Mouse (Mus musculus) C2C12 (cell line): ENCODE results near the gene Cul5. TPM values are rescaled to one million over a fixed set of nuclear protein-coding genes. Genes with fewer than 3 reads are reported as not detected.

Experiments used
- H3K27me3 ChIP-seq: one replicate; pipeline ENCODE4 v1.6.1; 2011; ENCODE audit not compliant: control insufficient read depth, insufficient read depth, insufficient read length
- H3K36me3 ChIP-seq: one replicate; pipeline ENCODE4 v1.6.1; 2011; ENCODE audit not compliant: control insufficient read depth, insufficient read depth
- H3K4me3 ChIP-seq: one replicate; pipeline ENCODE4 v1.5.1; 2011; ENCODE audit warnings: mild to moderate bottlenecking, control low read depth; ENCODE audit not compliant: poor library complexity, insufficient read depth, severe bottlenecking
- H3K79me2 ChIP-seq: one replicate; pipeline ENCODE4 v1.6.1; 2011; ENCODE audit not compliant: control insufficient read depth, insufficient read depth
- H3K79me3 ChIP-seq: one replicate; pipeline ENCODE4 v1.6.1; 2011; ENCODE audit warnings: low read depth, control low read depth
- H3ac ChIP-seq: one replicate; pipeline ENCODE3; 2011; ENCODE audit warnings: low read depth; ENCODE audit not compliant: control insufficient read depth, insufficient read length
- CEBPB ChIP-seq: IDR thresholded peaks from one replicate; pipeline ENCODE4 v1.6.1; 2011; ENCODE audit warnings: low read depth, mild to moderate bottlenecking, control low read depth, moderate library complexity
- CTCF ChIP-seq: IDR thresholded peaks from one replicate; pipeline ENCODE4 v1.5.1; 2011; ENCODE audit not compliant: control insufficient read depth, insufficient read depth, insufficient read length
- FOSL1 ChIP-seq: IDR thresholded peaks from one replicate; pipeline ENCODE4 v1.8.0; 2011; ENCODE audit warnings: mild to moderate bottlenecking, low read length; ENCODE audit not compliant: poor library complexity, insufficient read depth, severe bottlenecking
- MAX ChIP-seq: IDR thresholded peaks from one replicate; pipeline ENCODE4 v1.6.1; 2011; ENCODE audit warnings: mild to moderate bottlenecking, control low read depth
- MYOD1 ChIP-seq: IDR thresholded peaks from one replicate; pipeline ENCODE4 v1.6.1; 2011; ENCODE audit warnings: low read depth; ENCODE audit not compliant: control insufficient read depth, insufficient read length
- MYOG ChIP-seq: IDR thresholded peaks from one replicate; pipeline ENCODE4 v1.6.1; 2011; ENCODE audit not compliant: control insufficient read depth, insufficient read length; ENCODE audit errors: extremely low read depth
- USF1 ChIP-seq: IDR thresholded peaks from one replicate; pipeline ENCODE4 v1.6.1; 2011; ENCODE audit warnings: low read depth, mild to moderate bottlenecking, control low read depth, moderate library complexity
- polyA plus RNA-seq: library from polyadenylated mRNA; unstranded; fragments of >200 nt; fragmentation: generic; extraction: Trizol; gene quantifications from one replicate; pipeline ENCODE4 v1.2.1, GENCODE M21; 2012; ENCODE audit warnings: missing spikeins

Cul5 gene
- polyA plus RNA-seq, 1 experiment: 7.2 TPM

GRCm38 (mm10) chr9:53667020-53667669 is 2.7 kb downstream of the Cul5 start:
- peaks cover 49% of the 10 kb centered on the region for H3K79me2 ChIP-seq
- peak overlapping the region; percentile 76 for H3K4me3 ChIP-seq
- peaks cover 4% of the 10 kb centered on the region for H3K36me3 ChIP-seq

GRCm38 (mm10) chr9:53666665-53667019 is 3.2 kb downstream of the Cul5 start:
- no peak for TF ChIP-seq MYOD1
- TF ChIP-seq MAX: no peak
- no peak for TF ChIP-seq USF1
- TF ChIP-seq FOSL1: no peak
- TF ChIP-seq MYOG: no peak
- no peak for TF ChIP-seq CTCF
- no peak for TF ChIP-seq CEBPB
- H3ac ChIP-seq: peak overlapping the region; percentile 100

More at GRCm38 (mm10) chr9:53667020-53667669, 2.7 kb downstream of the Cul5 start:
- peak overlapping the region; percentile 100 for H3ac ChIP-seq
- TF ChIP-seq CTCF (peak; percentile 98), CEBPB (no peak), USF1 (peak; percentile 92)
- H3K27me3 ChIP-seq: no peaks in the 10 kb centered on the region
- peaks cover 41% of the 10 kb centered on the region for H3K79me3 ChIP-seq

GRCm38 (mm10) chr9:53665428-53665827 is 4.4 kb downstream of the Cul5 start:
- Histone ChIP-seq H3K27me3 (no peaks in the 10 kb centered on the region), H3K4me3 (no peak overlapping the region), H3K79me2 (peaks cover 66% of the 10 kb centered on the region), H3K79me3 (peaks cover 53% of the 10 kb centered on the region), H3ac (no peak overlapping the region), H3K36me3 (peaks cover 4% of the 10 kb centered on the region)
- no peak for TF ChIP-seq USF1
- TF ChIP-seq FOSL1: no peak
- TF ChIP-seq MYOG: no peak
- TF ChIP-seq CEBPB: no peak

More at GRCm38 (mm10) chr9:53666665-53667019, 3.2 kb downstream of the Cul5 start:
- Histone ChIP-seq H3K27me3 (no peaks in the 10 kb centered on the region), H3K36me3 (peaks cover 4% of the 10 kb centered on the region), H3K79me3 (peaks cover 45% of the 10 kb centered on the region), H3K79me2 (peaks cover 54% of the 10 kb centered on the region), H3K4me3 (peak overlapping the region; percentile 76)

GRCm38 (mm10) chr9:53664819-53665218 is 5.0 kb downstream of the Cul5 start:
- Histone ChIP-seq H3K36me3 (peaks cover 4% of the 10 kb centered on the region), H3K79me2 (peaks cover 72% of the 10 kb centered on the region), H3K27me3 (no peaks in the 10 kb centered on the region), H3ac (no peak overlapping the region), H3K4me3 (no peak overlapping the region), H3K79me3 (peaks cover 58% of the 10 kb centered on the region)
- TF ChIP-seq FOSL1 (no peak), MYOG (no peak), CTCF (no peak), MYOD1 (no peak), CEBPB (no peak), USF1 (no peak), MAX (no peak)

GRCm38 (mm10) chr9:53634796-53635195 is 35.0 kb downstream of the Cul5 start:
- Histone ChIP-seq H3K79me3 (no peaks in the 10 kb centered on the region), H3K79me2 (no peaks in the 10 kb centered on the region), H3ac (no peak overlapping the region), H3K27me3 (no peaks in the 10 kb centered on the region), H3K4me3 (no peak overlapping the region), H3K36me3 (peaks cover 56% of the 10 kb centered on the region)
- TF ChIP-seq FOSL1 (no peak), MYOD1 (no peak), USF1 (no peak), MAX (no peak), CEBPB (no peak), CTCF (no peak), MYOG (no peak)

GRCm38 (mm10) chr9:53615246-53615645 is 54.6 kb downstream of the Cul5 start:
- peaks cover 44% of the 10 kb centered on the region for H3K36me3 ChIP-seq
- TF ChIP-seq CTCF (no peak), FOSL1 (no peak), USF1 (no peak), CEBPB (no peak), MAX (no peak), MYOG (no peak), MYOD1 (no peak)
- no peaks in the 10 kb centered on the region for H3K79me3 ChIP-seq
- H3K79me2 ChIP-seq: no peaks in the 10 kb centered on the region
- no peak overlapping the region for H3K4me3 ChIP-seq
- no peak overlapping the region for H3ac ChIP-seq
- H3K27me3 ChIP-seq: no peaks in the 10 kb centered on the region
